Mouse (Mus musculus) G1E (cell line): ENCODE measurements around the gene Slc22a14. TPM values are rescaled to one million over a fixed set of nuclear protein-coding genes. Genes with fewer than 3 reads are reported as not detected.

Experiments
- ATAC-seq: 2 replicates; pipeline ENCODE4 v1.8.0; 2016; ENCODE audit warnings: mild to moderate bottlenecking; ENCODE audit not compliant: insufficient number of reproducible peaks, poor library complexity, low FRiP score, severe bottlenecking; ENCODE audit errors: extremely low read depth
- DNase-seq: peaks from one replicate; pipeline ENCODE4 v3.0.0; 2012; ENCODE audit warnings: low spot score
- H3K27me3 ChIP-seq: 2 replicates; pipeline ENCODE4 v1.6.1; 2012; ENCODE audit warnings: mild to moderate bottlenecking, low read length, inconsistent platforms; ENCODE audit not compliant: insufficient read depth
- H3K36me3 ChIP-seq: replicated peaks from 2 replicates; pipeline ENCODE3; 2012; ENCODE audit warnings: mild to moderate bottlenecking, inconsistent platforms
- H3K4me1 ChIP-seq: 2 replicates; pipeline ENCODE4 v1.6.1; 2012; ENCODE audit warnings: low read depth, low read length, inconsistent platforms, mixed read lengths; ENCODE audit not compliant: insufficient read depth
- H3K4me3 ChIP-seq: 2 replicates; pipeline ENCODE4 v1.5.1; 2012; ENCODE audit warnings: low read depth, mild to moderate bottlenecking, inconsistent platforms, low read length, moderate library complexity, mixed read lengths
- H3K9me3 ChIP-seq: replicated peaks from 2 replicates; pipeline ENCODE4 v1.6.1; 2012; ENCODE audit warnings: inconsistent platforms
- CTCF ChIP-seq: IDR thresholded peaks from 2 replicates; pipeline ENCODE4 v1.5.1; 2012; ENCODE audit warnings: low read depth, low read length, inconsistent platforms, mixed read lengths
- TAL1 ChIP-seq: conservative IDR thresholded peaks from 2 replicates; pipeline ENCODE4 v1.6.1; 2012; ENCODE audit warnings: low read depth, low read length, inconsistent platforms, mixed read lengths
- polyA plus RNA-seq: library from polyadenylated mRNA; stranded (reverse); fragments of >175 nt; gene quantifications from 2 replicates; pipeline ENCODE4 v1.2.3, GENCODE M21; 2012
- total RNA-seq, 2 experiments: library from RNA; stranded (forward) in 1 of 2; stranded (reverse) in 1 of 2; fragments of 200-1000 nt in 1 of 2; fragments of >200 nt in 1 of 2; fragmentation: Nextera tagmentation in 1 of 2; gene quantifications; 2 replicates each; pipeline ENCODE4 v1.2.3; 2014 to 2017

The Slc22a14 gene
- total and polyA plus RNA-seq, 3 experiments, result not detected

- DNase-seq (no peak), ATAC-seq (no peak)
- peaks cover 2% of the 10 kb centered on the region; the same call in 1 of the 2 replicates for H3K27me3 ChIP-seq
- H3K4me3 ChIP-seq, result no peak overlapping the region
- TF ChIP-seq TAL1 (no peak), CTCF (no peak)
- no peaks in the 10 kb centered on the region for H3K36me3 ChIP-seq
- H3K9me3 ChIP-seq, result peaks cover 92% of the 10 kb centered on the region
- no peaks in the 10 kb centered on the region for H3K4me1 ChIP-seq
These were observed 245.2 kb downstream of the Slc22a14 start for GRCm38 (mm10) chr9:119120168-119120560.

Other genes with a start within 250 kb of the Slc22a14 start
- gene Acaa1b, start 208.5 kb downstream of the Slc22a14 start, total RNA-seq (2014; fragmentation: Nextera tagmentation), result not detected in 2 replicates
- gene Acaa1b, start 208.5 kb downstream of the Slc22a14 start, total RNA-seq (2017), result 0.06 TPM in 1 of 2 replicates, not detected in the other
- gene Acaa1b, start 208.5 kb downstream of the Slc22a14 start, polyA plus RNA-seq, result not detected in 2 replicates
- gene Gm47289, start 206.4 kb downstream of the Slc22a14 start, total RNA-seq (2014; fragmentation: Nextera tagmentation), result not detected in 2 replicates
- 0.11 TPM in 1 of 2 replicates, not detected in the other for gene Gm47289, start 206.4 kb downstream of the Slc22a14 start, total RNA-seq (2017)
- not detected in 2 replicates for gene Gm47289, start 206.4 kb downstream of the Slc22a14 start, polyA plus RNA-seq
- gene Slc22a13, start 156.5 kb downstream of the Slc22a14 start, total RNA-seq (2014; fragmentation: Nextera tagmentation), result not detected in 2 replicates
- not detected in 2 replicates for gene Slc22a13, start 156.5 kb downstream of the Slc22a14 start, total RNA-seq (2017)
- gene Slc22a13, start 156.5 kb downstream of the Slc22a14 start, polyA plus RNA-seq, result not detected in 2 replicates
- 35.4 and 59.7 TPM in 2 replicates for gene Oxsr1, start 43.1 kb downstream of the Slc22a14 start, total RNA-seq (2014; fragmentation: Nextera tagmentation)
- gene Oxsr1, start 43.1 kb downstream of the Slc22a14 start, total RNA-seq (2017), result 53.5 and 56.3 TPM in 2 replicates
- gene Oxsr1, start 43.1 kb downstream of the Slc22a14 start, polyA plus RNA-seq, result 14.7 and 18.2 TPM in 2 replicates
- gene Acaa1a, start 25.9 kb downstream of the Slc22a14 start, total RNA-seq (2014; fragmentation: Nextera tagmentation), result 14.2 and 18.1 TPM in 2 replicates
- 30.7 and 31.9 TPM in 2 replicates for gene Acaa1a, start 25.9 kb downstream of the Slc22a14 start, total RNA-seq (2017)
- 53.4 and 71.2 TPM in 2 replicates for gene Acaa1a, start 25.9 kb downstream of the Slc22a14 start, polyA plus RNA-seq
- 24.4 and 31.3 TPM in 2 replicates for gene Myd88, start 24.1 kb downstream of the Slc22a14 start, total RNA-seq (2014; fragmentation: Nextera tagmentation)
- 26.0 and 27.0 TPM in 2 replicates for gene Myd88, start 24.1 kb downstream of the Slc22a14 start, total RNA-seq (2017)
- gene Myd88, start 24.1 kb downstream of the Slc22a14 start, polyA plus RNA-seq, result 8.9 and 12.3 TPM in 2 replicates
- 20.0 and 23.7 TPM in 2 replicates for gene Xylb, start 8.2 kb downstream of the Slc22a14 start, total RNA-seq (2014; fragmentation: Nextera tagmentation)
- gene Xylb, start 8.2 kb downstream of the Slc22a14 start, total RNA-seq (2017), result 9.9 and 10.3 TPM in 2 replicates
- 7.7 and 8.1 TPM in 2 replicates for gene Xylb, start 8.2 kb downstream of the Slc22a14 start, polyA plus RNA-seq
- gene Acvr2b, start 36.6 kb upstream of the Slc22a14 start, total RNA-seq (2014; fragmentation: Nextera tagmentation), result 3.3 and 3.5 TPM in 2 replicates
- gene Acvr2b, start 36.6 kb upstream of the Slc22a14 start, total RNA-seq (2017), result 2.7 and 3.2 TPM in 2 replicates
- gene Acvr2b, start 36.6 kb upstream of the Slc22a14 start, polyA plus RNA-seq, result 5.0 and 5.1 TPM in 2 replicates
- 13.0 and 15.0 TPM in 2 replicates for gene Exog, start 79.4 kb upstream of the Slc22a14 start, total RNA-seq (2014; fragmentation: Nextera tagmentation)
- gene Exog, start 79.4 kb upstream of the Slc22a14 start, total RNA-seq (2017), result 4.9 and 5.9 TPM in 2 replicates
- gene Exog, start 79.4 kb upstream of the Slc22a14 start, polyA plus RNA-seq, result 1.7 and 2.8 TPM in 2 replicates
- gene Scn5a, start 213.5 kb upstream of the Slc22a14 start, total RNA-seq (2014; fragmentation: Nextera tagmentation), result not detected in 2 replicates
- gene Scn5a, start 213.5 kb upstream of the Slc22a14 start, total RNA-seq (2017), result under 0.01 and 0.27 TPM in 2 replicates
- gene Scn5a, start 213.5 kb upstream of the Slc22a14 start, polyA plus RNA-seq, result not detected in 2 replicates